Mouse (Mus musculus): ENCODE data around the gene Apba3. TPM values are rescaled to one million over a fixed set of nuclear protein-coding genes. Genes with fewer than 3 reads are reported as not detected.

Apba3 gene
- polyA plus RNA-seq, 1 experiment from 2014 or later, result 66.5 TPM

- WGBS, result under 1% methylated on average over 59 of the region's 80 CpGs
- Histone ChIP-seq H3K9me3 (no peaks in the 10 kb centered on the region), H3K4me2 (peak within 1 kb of the TSS; percentile 95), H3K4me1 (peaks cover 48% of the 10 kb centered on the region), H3K27ac (peak within 1 kb of the TSS; percentile 91), H3K4me3 (peak within 1 kb of the TSS; percentile 78), H3K27me3 (peaks cover 10% of the 10 kb centered on the region; the same call in 1 of the 2 replicates), H3K9ac (peak within 1 kb of the TSS; percentile 71), H3K36me3 (no peaks in the 10 kb centered on the region)
- ATAC-seq (ENCODE audit: borderline replicate concordance, extremely low read depth, low FRiP score, low TSS enrichment), result peak; percentile 94
Measured at GRCm38 (mm10) chr10:81292554-81293333, 26.0 kb downstream of the Apba3 start, which contains the start of gene Pip5k1c. Gene Pip5k1c (plus strand): TSS chr10:81292963.

- H3K9ac ChIP-seq, result peak overlapping the region; percentile 71
- peaks cover 10% of the 10 kb centered on the region; the same call in 1 of the 2 replicates for H3K27me3 ChIP-seq
- H3K36me3 ChIP-seq, result no peaks in the 10 kb centered on the region
- H3K4me3 ChIP-seq, result peak overlapping the region; percentile 78
- H3K4me1 ChIP-seq, result peaks cover 50% of the 10 kb centered on the region
- no peaks in the 10 kb centered on the region for H3K9me3 ChIP-seq
- ATAC-seq (ENCODE audit: borderline replicate concordance, extremely low read depth, low FRiP score, low TSS enrichment), result no peak
- peak overlapping the region; percentile 85 for H3K27ac ChIP-seq
- WGBS, result 1% methylated on average over 25 of the region's 25 CpGs
- peak overlapping the region; percentile 95 for H3K4me2 ChIP-seq
Measured at GRCm38 (mm10) chr10:81293334-81294030, 26.7 kb downstream of the Apba3 start.

GRCm38 (mm10) chr10:81294442-81294841 is 27.7 kb downstream of the Apba3 start:
- Histone ChIP-seq H3K9ac (peak overlapping the region; percentile 71; the same call in 1 of the 2 replicates), H3K27me3 (peaks cover 10% of the 10 kb centered on the region; the same call in 1 of the 2 replicates), H3K36me3 (no peaks in the 10 kb centered on the region), H3K4me1 (peaks cover 51% of the 10 kb centered on the region), H3K4me3 (peak overlapping the region; percentile 78), H3K9me3 (no peaks in the 10 kb centered on the region), H3K27ac (no peak overlapping the region), H3K4me2 (peak overlapping the region; percentile 95)
- 47% methylated on average over 8 of the region's 8 CpGs for WGBS
- no peak for ATAC-seq (ENCODE audit: borderline replicate concordance, extremely low read depth, low FRiP score, low TSS enrichment)

GRCm38 (mm10) chr10:81295185-81295584 is 28.4 kb downstream of the Apba3 start:
- H3K4me3 ChIP-seq, result no peak overlapping the region
- H3K4me2 ChIP-seq, result no peak overlapping the region
- no peaks in the 10 kb centered on the region for H3K36me3 ChIP-seq
- peaks cover 10% of the 10 kb centered on the region; the same call in 1 of the 2 replicates for H3K27me3 ChIP-seq
- H3K27ac ChIP-seq, result no peak overlapping the region
- peaks cover 56% of the 10 kb centered on the region for H3K4me1 ChIP-seq
- H3K9me3 ChIP-seq, result no peaks in the 10 kb centered on the region
- no peak for ATAC-seq (ENCODE audit: borderline replicate concordance, extremely low read depth, low FRiP score, low TSS enrichment)
- 89% methylated on average over 6 of the region's 6 CpGs for WGBS
- no peak overlapping the region for H3K9ac ChIP-seq

DNA sequence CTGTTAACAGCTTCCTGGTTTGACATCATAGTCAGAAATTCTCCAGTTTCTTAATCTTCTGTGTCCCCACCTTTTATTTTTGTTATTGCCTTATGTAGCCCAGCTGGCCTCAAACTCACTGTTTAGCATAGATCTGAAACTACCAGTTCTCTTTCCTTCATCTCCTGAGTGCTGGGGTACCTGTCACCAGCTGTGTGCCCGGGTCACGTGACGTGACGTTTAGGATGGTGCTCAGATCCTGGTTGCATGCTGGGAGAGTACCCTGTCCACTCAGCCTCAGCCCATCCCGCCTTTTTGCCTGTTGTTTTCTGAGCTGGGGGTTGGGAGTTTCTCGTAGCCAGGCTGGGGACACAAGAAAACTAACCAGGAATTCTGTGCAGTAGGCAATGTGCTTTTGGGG is 30.5 kb downstream of the Apba3 start:
- no peaks in the 10 kb centered on the region for H3K9me3 ChIP-seq
- no peaks in the 10 kb centered on the region for H3K36me3 ChIP-seq
- WGBS, result 74% methylated on average over 6 of the region's 6 CpGs
- H3K27ac ChIP-seq, result peak overlapping the region; percentile 72
- no peak for ATAC-seq (ENCODE audit: borderline replicate concordance, extremely low read depth, low FRiP score, low TSS enrichment)
- H3K27me3 ChIP-seq, result no peaks in the 10 kb centered on the region
- no peak overlapping the region for H3K4me2 ChIP-seq
- no peak overlapping the region for H3K9ac ChIP-seq
- H3K4me3 ChIP-seq, result no peak overlapping the region
- H3K4me1 ChIP-seq, result peaks cover 62% of the 10 kb centered on the region

GRCm38 (mm10) chr10:81297845-81298244 is 31.1 kb downstream of the Apba3 start:
- peak overlapping the region; percentile 72 for H3K27ac ChIP-seq
- no peaks in the 10 kb centered on the region for H3K36me3 ChIP-seq
- H3K9me3 ChIP-seq, result no peaks in the 10 kb centered on the region
- no peaks in the 10 kb centered on the region for H3K27me3 ChIP-seq
- peaks cover 68% of the 10 kb centered on the region for H3K4me1 ChIP-seq
- no peak overlapping the region for H3K4me3 ChIP-seq
- peak overlapping the region; percentile 3; the same call in 1 of the 2 replicates for H3K4me2 ChIP-seq
- peak; percentile 28; the same call in 1 of the 2 replicates for ATAC-seq (ENCODE audit: borderline replicate concordance, extremely low read depth, low FRiP score, low TSS enrichment)
- 43% methylated on average over 10 of the region's 10 CpGs for WGBS
- no peak overlapping the region for H3K9ac ChIP-seq

GRCm38 (mm10) chr10:81298369-81299100 is 31.8 kb downstream of the Apba3 start:
- no peaks in the 10 kb centered on the region for H3K27me3 ChIP-seq
- no peak overlapping the region for H3K4me3 ChIP-seq
- H3K27ac ChIP-seq, result peak overlapping the region; percentile 72
- no peak overlapping the region for H3K9ac ChIP-seq
- H3K4me2 ChIP-seq, result peak overlapping the region; percentile 3; the same call in 1 of the 2 replicates
- H3K4me1 ChIP-seq, result peaks cover 74% of the 10 kb centered on the region
- no peaks in the 10 kb centered on the region for H3K36me3 ChIP-seq
- WGBS, result 87% methylated on average over 17 of the region's 17 CpGs
- no peaks in the 10 kb centered on the region for H3K9me3 ChIP-seq
- ATAC-seq (ENCODE audit: borderline replicate concordance, extremely low read depth, low FRiP score, low TSS enrichment), result no peak

DNA sequence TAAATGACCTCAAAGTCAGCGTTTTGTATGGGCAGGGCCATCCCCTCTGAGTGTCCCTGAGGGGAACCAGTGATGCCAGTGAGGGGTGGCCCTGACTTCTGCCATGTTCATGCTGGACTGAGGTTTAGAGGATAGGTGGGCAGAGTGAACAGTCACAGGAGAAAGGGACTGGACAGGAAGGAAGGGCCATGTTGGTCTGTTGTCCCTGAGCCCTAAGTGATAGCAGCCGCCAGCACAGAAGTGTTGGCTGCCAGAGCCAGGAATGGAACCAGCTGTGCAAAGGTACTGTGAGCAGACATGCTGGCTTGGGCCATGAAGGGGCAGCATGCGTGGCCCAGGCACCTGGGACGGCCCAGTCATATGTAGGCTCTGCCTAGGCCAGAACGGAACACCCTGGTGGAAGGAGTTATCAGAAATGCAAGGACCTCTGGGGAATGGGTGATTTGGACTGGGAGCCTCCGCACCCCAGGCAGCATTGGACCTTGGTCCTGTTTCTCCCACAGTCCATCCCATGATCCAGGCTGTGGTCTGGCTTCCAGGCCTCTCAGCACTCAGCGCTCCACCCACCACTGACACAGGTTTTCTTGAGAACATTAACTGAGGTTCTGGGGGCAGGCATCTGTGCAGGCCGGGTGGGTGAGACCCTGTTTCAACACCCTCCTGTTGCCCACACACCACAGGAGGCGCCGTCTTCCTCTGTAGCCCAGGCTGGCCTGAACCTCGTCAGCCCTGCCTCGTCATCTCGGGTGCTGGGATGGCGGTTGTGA is 33.0 kb downstream of the Apba3 start:
- H3K9me3 ChIP-seq, result no peaks in the 10 kb centered on the region
- H3K4me3 ChIP-seq, result no peak overlapping the region
- 83% methylated on average over 14 of the region's 14 CpGs for WGBS
- H3K27ac ChIP-seq, result no peak overlapping the region
- peaks cover 69% of the 10 kb centered on the region for H3K4me1 ChIP-seq
- no peak for ATAC-seq (ENCODE audit: borderline replicate concordance, extremely low read depth, low FRiP score, low TSS enrichment)
- H3K9ac ChIP-seq, result no peak overlapping the region
- H3K36me3 ChIP-seq, result no peaks in the 10 kb centered on the region; the same call in 1 of the 2 replicates
- H3K27me3 ChIP-seq, result no peaks in the 10 kb centered on the region
- H3K4me2 ChIP-seq, result no peak overlapping the region

GRCm38 (mm10) chr10:81300352-81300907 is 33.7 kb downstream of the Apba3 start:
- no peak overlapping the region for H3K4me3 ChIP-seq
- no peak overlapping the region for H3K9ac ChIP-seq
- WGBS, result 77% methylated on average over 9 of the region's 9 CpGs
- no peaks in the 10 kb centered on the region for H3K27me3 ChIP-seq
- no peaks in the 10 kb centered on the region for H3K9me3 ChIP-seq
- no peaks in the 10 kb centered on the region; the same call in 1 of the 2 replicates for H3K36me3 ChIP-seq
- no peak overlapping the region for H3K4me2 ChIP-seq
- H3K4me1 ChIP-seq, result peaks cover 67% of the 10 kb centered on the region
- no peak overlapping the region; the same call in 1 of the 2 replicates for H3K27ac ChIP-seq
- no peak for ATAC-seq (ENCODE audit: borderline replicate concordance, extremely low read depth, low FRiP score, low TSS enrichment)

GRCm38 (mm10) chr10:81301321-81301720 is 34.6 kb downstream of the Apba3 start:
- Histone ChIP-seq H3K36me3 (peaks cover 7% of the 10 kb centered on the region; the same call in 1 of the 2 replicates), H3K4me1 (peaks cover 67% of the 10 kb centered on the region), H3K27ac (no peak overlapping the region), H3K9me3 (no peaks in the 10 kb centered on the region), H3K4me3 (no peak overlapping the region), H3K4me2 (no peak overlapping the region), H3K27me3 (no peaks in the 10 kb centered on the region), H3K9ac (no peak overlapping the region)
- ATAC-seq (ENCODE audit: borderline replicate concordance, extremely low read depth, low FRiP score, low TSS enrichment), result no peak
- WGBS, result 74% methylated on average over 9 of the region's 9 CpGs
